Mouse (Mus musculus) neural tube, embryonic 11.5 days (tissue): ENCODE data around the gene Pik3cd. TPM values are rescaled to one million over a fixed set of nuclear protein-coding genes. Genes with fewer than 3 reads are reported as not detected.

ENCODE experiments used
- ATAC-seq: fragments of 200-750 bp; cut with Nextera tagmentation; 2 replicates; pipeline ENCODE4 v1.8.0; 2017; ENCODE audit warnings: moderate number of reproducible peaks, mild to moderate bottlenecking, moderate TSS enrichment, moderate library complexity; ENCODE audit not compliant: insufficient read depth, low FRiP score, low TSS enrichment
- DNase-seq: peaks from one replicate; pipeline ENCODE4 v3.0.0-alpha.2; 2015; ENCODE audit warnings: low spot score
- H3K27ac ChIP-seq: fragments of 300-500 bp; sonication (generic); 2 replicates; pipeline ENCODE4 v1.5.1; 2014; ENCODE audit warnings: low read depth, mild to moderate bottlenecking, low read length
- H3K27me3 ChIP-seq: fragments of 300-500 bp; sonication (generic); 2 replicates; pipeline ENCODE4 v1.6.1; 2014; ENCODE audit warnings: mild to moderate bottlenecking, low read length, mixed read lengths; ENCODE audit not compliant: control insufficient read depth, insufficient read depth
- H3K36me3 ChIP-seq: fragments of 300-500 bp; sonication (generic); 2 replicates; pipeline ENCODE4 v1.6.1; 2014; ENCODE audit warnings: mild to moderate bottlenecking, low read length, moderate library complexity, mixed read lengths; ENCODE audit not compliant: control insufficient read depth, insufficient read depth
- H3K4me1 ChIP-seq: fragments of 300-500 bp; sonication (generic); 2 replicates; pipeline ENCODE4 v1.6.1; 2014; ENCODE audit warnings: low read length, mixed read lengths; ENCODE audit not compliant: control insufficient read depth, insufficient read depth
- H3K4me2 ChIP-seq: fragments of 300-500 bp; sonication (generic); 2 replicates; pipeline ENCODE4 v1.6.1; 2014; ENCODE audit warnings: low read depth, mild to moderate bottlenecking, moderate library complexity
- H3K4me3 ChIP-seq: fragments of 300-500 bp; sonication (generic); 2 replicates; pipeline ENCODE4 v1.5.1; 2014; ENCODE audit warnings: low read depth, low read length
- H3K9ac ChIP-seq: fragments of 300-500 bp; sonication (generic); 2 replicates; pipeline ENCODE4 v1.6.1; 2014; ENCODE audit warnings: mild to moderate bottlenecking, low read length
- H3K9me3 ChIP-seq: fragments of 300-500 bp; sonication (generic); 2 replicates; pipeline ENCODE4 v1.6.1; 2016; ENCODE audit warnings: low read length; ENCODE audit not compliant: control insufficient read depth
- WGBS: fragments of 180-500 bp; shearing (Covaris S2); extraction: QIAGEN DNeasy Blood & Tissue Kit; methylation state at CpG from one replicate; pipeline ENCODE4 v1.1.7; 2014; 5-methylcytosine and 5-hydroxymethylcytosine counted together
- polyA plus RNA-seq: library from polyadenylated mRNA; unstranded; fragments of >200 nt; fragmentation: Nextera tagmentation; extraction: Ambion mirVana; gene quantifications from 2 replicates; pipeline ENCODE4 v1.2.1, GENCODE M21; 2014

The Pik3cd gene
- polyA plus RNA-seq, 1 experiment from 2014 or later, result 15.0 TPM

- DNase-seq, result no peak
- no peak for ATAC-seq
- 84% methylated on average over 4 of the region's 4 CpGs for WGBS
Measured at GRCm38 (mm10) chr4:149699953-149700352, 2.4 kb downstream of the Pik3cd start.

DNA sequence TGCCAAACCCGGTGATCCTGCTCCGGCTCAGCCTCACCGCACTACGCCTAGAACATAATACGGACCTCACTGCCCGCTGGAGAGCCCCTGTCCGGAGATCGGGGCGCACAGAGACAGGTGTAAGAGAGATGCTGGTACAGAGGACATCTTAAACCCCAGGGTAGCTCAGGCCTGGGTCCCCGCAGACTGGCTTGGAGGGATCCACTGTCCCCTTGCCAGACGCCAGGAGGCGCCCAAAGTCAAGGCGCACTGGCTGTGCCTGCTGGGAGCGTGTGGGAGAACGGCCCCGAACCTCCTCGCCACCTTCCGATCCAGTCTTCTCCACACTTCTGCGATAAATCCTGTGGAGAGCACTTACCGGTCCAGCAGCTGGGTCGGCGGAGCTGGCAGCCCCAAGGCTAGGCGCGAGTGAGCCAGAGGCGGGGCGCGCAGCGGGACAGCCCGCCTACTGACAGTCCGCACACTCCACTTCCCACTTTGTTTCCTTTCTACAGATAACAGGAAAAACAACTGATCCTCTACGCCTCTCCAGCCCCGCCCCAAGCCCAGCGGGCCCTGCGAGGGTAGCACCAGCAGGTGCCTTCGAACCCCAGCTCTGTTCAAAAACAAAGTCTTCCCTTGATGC, 4.1 kb downstream of the Pik3cd start:
- H3K36me3 ChIP-seq, result no peaks in the 10 kb centered on the region
- H3K27ac ChIP-seq, result no peak overlapping the region
- peak overlapping the region; percentile 30 for H3K4me3 ChIP-seq
- DNase-seq, result peak; percentile 79
- no peaks in the 10 kb centered on the region for H3K9me3 ChIP-seq
- ATAC-seq, result peak; percentile 63; the same call in 1 of the 2 replicates
- no peaks in the 10 kb centered on the region for H3K4me1 ChIP-seq
- WGBS, result 0% methylated on average over 35 of the region's 35 CpGs
- peaks cover 11% of the 10 kb centered on the region; the same call in 1 of the 2 replicates for H3K27me3 ChIP-seq
- H3K9ac ChIP-seq, result peak overlapping the region; percentile 63
- peak overlapping the region; percentile 59 for H3K4me2 ChIP-seq

More at GRCm38 (mm10) chr4:149699953-149700352, 2.4 kb downstream of the Pik3cd start:
- Histone ChIP-seq H3K9me3 (no peaks in the 10 kb centered on the region), H3K4me2 (no peak overlapping the region), H3K36me3 (no peaks in the 10 kb centered on the region), H3K9ac (no peak overlapping the region), H3K4me3 (no peak overlapping the region), H3K27me3 (peaks cover 11% of the 10 kb centered on the region; the same call in 1 of the 2 replicates), H3K27ac (no peak overlapping the region), H3K4me1 (no peaks in the 10 kb centered on the region)

DNA sequence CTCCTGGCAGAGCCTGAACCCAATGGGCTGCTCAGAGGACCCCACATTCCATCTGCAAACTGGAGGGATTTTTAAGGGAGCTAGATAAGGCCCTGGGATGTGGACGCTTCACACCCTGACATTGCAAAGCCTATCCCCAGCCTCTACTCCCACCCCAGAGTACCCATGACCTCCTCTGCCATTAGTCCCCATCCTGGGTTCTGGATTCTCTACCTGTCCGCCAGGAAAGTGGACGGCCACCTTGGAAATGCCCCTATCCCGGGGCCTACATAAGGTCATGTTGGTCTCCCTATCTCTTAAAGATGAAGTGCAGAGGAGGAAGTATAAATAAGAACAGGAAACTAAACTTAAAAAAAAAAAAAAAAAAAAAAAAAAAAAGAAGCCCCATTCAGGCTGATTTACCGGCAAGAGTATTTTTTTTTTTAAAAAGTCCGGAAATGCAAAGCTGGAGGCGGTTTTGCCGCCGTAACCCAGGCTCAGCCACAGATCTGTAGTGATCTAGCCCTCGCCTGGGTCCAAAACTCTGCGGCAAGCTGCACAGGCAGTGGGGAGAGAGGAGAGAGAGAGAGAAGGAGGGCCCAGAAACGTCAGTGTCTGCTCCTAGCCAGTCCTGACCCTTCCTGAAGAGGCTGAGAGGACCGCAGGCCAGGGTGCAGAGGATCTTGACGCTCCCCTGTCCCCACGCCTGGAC, 4.7 kb downstream of the Pik3cd start:
- H3K9ac ChIP-seq, result peak overlapping the region; percentile 63

DNA sequence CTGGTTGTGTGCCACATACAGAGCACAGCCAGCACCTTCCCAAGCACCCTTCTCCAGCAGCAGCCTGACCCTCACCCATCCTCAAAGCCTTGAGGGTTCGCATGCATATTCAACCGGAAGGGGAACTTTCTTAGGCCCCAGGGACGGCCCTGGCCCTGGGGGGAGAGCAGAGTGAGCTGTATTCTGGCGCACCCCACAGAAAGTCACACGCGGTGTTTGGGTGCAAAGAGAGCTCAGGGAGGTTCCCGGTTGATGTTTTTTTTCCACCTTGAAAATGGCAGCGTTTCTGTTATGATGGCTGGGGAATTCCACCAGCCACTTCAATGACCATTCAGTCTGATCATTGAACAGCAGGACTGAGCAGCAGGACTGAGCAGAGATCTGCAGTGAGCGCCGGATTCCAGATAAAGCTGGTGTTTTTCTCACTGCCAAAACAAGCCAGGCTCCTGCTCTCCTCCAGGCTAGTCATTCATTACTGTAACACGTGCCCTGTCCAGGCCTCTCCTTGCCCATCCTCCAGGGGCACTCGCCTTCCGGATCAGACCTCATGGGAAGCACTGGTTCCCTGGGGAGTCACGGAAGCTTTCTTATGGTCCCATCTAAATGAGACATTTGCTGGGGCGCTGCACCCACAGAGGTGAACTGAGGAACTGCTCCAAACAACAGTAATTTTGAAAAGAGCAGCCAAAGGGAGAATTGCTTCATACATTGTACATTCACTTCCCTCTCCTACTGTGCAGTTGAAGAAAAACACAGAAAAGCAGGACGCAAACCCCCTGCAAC, 6.0 kb downstream of the Pik3cd start:
- ATAC-seq (no peak), DNase-seq (no peak)
- Histone ChIP-seq H3K9ac (no peak overlapping the region), H3K9me3 (no peaks in the 10 kb centered on the region), H3K27ac (no peak overlapping the region), H3K4me2 (no peak overlapping the region), H3K27me3 (peaks cover 11% of the 10 kb centered on the region; the same call in 1 of the 2 replicates), H3K36me3 (no peaks in the 10 kb centered on the region), H3K4me3 (no peak overlapping the region), H3K4me1 (no peaks in the 10 kb centered on the region)
- WGBS, result 40% methylated on average over 16 of the region's 16 CpGs

More for the DNA sequence above, 4.7 kb downstream of the Pik3cd start:
- Histone ChIP-seq H3K27me3 (peaks cover 11% of the 10 kb centered on the region; the same call in 1 of the 2 replicates), H3K4me1 (no peaks in the 10 kb centered on the region), H3K27ac (no peak overlapping the region), H3K4me2 (peak overlapping the region; percentile 59), H3K9me3 (no peaks in the 10 kb centered on the region), H3K36me3 (no peaks in the 10 kb centered on the region), H3K4me3 (peak overlapping the region; percentile 30; the same call in 1 of the 2 replicates)
- ATAC-seq, result no peak
- DNase-seq, result no peak
- WGBS, result 21% methylated on average over 15 of the region's 15 CpGs

DNA sequence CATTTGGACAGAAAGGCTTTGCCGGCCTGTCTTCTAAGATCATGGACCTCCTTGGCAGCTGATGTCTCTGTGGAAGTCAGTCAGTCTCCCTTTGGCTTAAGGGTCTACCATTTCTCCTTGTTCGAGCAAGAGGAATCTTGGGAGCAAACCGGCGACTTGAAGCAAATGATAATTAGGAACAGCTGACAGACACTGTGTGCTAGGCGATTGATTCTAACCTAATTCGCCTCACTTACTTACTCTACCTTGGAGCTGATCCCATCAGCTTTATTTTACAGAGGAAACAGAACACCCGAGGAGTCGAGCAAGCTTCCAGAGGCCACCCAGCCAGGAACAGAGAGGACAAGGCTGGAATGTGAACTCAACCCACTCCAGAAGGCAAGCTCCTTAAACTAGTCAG, 11.0 kb downstream of the Pik3cd start:
- Histone ChIP-seq H3K9me3 (no peaks in the 10 kb centered on the region), H3K4me2 (no peak overlapping the region), H3K4me1 (no peaks in the 10 kb centered on the region), H3K9ac (no peak overlapping the region), H3K27ac (no peak overlapping the region), H3K36me3 (no peaks in the 10 kb centered on the region), H3K27me3 (no peaks in the 10 kb centered on the region; the same call in 1 of the 2 replicates), H3K4me3 (no peak overlapping the region)
- no peak for ATAC-seq
- no peak for DNase-seq
- WGBS, result 77% methylated on average over 8 of the region's 8 CpGs

DNA sequence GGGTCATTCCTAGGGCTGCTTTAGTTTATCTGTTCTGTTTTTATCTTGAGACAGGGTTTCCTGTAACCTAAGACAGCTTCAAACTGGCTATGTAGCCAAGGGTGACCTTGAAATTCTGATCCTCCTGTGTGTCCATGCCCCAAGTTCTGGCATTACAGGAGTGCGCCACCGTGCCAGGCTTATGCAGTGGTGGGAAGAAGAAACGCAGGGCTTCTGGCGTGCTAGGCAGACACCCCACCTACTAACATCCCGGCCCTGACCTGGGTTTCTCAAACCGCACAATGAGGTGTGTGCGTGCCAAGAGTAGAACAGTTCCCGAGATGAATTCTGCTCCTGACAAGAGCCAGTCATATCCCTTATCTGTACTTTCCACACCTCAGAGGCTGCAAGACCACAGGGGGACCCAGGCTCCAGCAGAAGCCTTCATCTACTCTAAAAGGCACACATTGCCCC, 11.5 kb downstream of the Pik3cd start:
- no peak overlapping the region for H3K4me3 ChIP-seq
- no peaks in the 10 kb centered on the region for H3K9me3 ChIP-seq
- ATAC-seq, result no peak
- H3K27ac ChIP-seq, result no peak overlapping the region
- H3K27me3 ChIP-seq, result no peaks in the 10 kb centered on the region
- H3K4me1 ChIP-seq, result no peaks in the 10 kb centered on the region
- 93% methylated on average over 8 of the region's 8 CpGs for WGBS
- DNase-seq, result no peak
- no peaks in the 10 kb centered on the region for H3K36me3 ChIP-seq
- H3K9ac ChIP-seq, result no peak overlapping the region
- no peak overlapping the region for H3K4me2 ChIP-seq

DNA sequence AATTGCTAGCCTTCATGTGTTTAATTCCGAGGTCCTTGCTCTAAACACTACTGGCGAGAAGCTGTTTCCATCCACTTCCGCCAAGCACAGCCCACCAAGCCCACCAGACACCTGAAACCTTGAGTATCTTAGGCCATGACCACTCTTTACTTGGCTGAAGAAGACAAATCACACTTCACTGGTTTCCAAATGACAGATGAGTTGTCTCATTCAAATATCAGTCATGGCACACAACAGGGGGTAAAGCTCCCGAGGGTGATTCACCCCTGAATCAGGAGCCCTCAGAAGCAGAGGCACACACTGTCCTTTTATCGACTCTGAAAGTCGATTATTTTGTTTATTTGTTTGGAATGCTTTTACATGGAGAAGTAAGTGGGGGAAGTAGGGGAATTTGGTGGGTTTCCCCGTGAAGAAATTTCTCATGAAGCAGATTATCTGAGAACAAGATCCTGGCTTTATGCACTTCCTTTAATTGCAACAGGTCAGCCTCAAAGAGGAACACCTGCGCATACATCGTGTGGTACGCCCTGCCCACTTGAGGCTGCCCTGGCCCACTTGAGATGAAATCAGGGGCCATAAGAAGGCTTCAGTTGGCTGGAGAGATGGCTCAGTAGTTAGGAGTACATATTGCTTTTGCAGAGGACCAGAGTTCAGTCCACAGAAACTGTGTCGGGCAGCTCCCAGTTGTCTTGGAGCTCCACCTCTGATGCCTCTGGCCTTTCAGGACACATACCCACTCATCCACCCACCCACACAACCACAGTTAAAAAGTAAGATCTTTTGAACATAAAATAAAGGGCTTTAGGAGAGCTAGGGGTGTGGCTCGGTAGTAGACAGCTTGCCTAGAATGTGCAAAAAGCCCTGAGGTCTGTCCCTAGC, 12.3 kb downstream of the Pik3cd start:
- Histone ChIP-seq H3K4me1 (no peaks in the 10 kb centered on the region), H3K36me3 (no peaks in the 10 kb centered on the region), H3K27me3 (no peaks in the 10 kb centered on the region), H3K9ac (no peak overlapping the region), H3K27ac (no peak overlapping the region), H3K9me3 (no peaks in the 10 kb centered on the region), H3K4me3 (no peak overlapping the region), H3K4me2 (no peak overlapping the region)
- no peak for ATAC-seq
- WGBS, result 86% methylated on average over 12 of the region's 12 CpGs
- no peak for DNase-seq

DNA sequence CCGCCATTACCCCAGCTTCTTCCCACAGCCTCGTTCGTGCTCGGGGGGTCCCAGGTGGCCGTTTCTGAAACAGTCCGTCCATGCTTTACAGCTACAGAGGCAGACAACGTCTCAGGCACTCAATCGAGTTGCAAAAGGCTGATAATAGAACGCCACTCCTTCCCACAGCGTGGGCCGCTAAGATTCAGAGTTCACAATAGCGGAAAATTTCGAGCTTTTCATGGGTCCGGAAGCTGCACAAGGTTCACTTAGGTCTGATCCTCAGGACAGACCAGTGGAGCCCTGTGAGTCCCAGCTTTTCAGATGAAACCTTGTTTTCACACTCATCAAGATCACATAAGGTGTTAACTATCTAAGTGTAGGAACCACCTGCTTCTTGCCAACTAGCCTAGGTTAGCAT, 13.5 kb downstream of the Pik3cd start:
- DNase-seq (no peak), ATAC-seq (no peak)
- H3K4me2 ChIP-seq, result no peak overlapping the region
- no peaks in the 10 kb centered on the region for H3K9me3 ChIP-seq
- no peak overlapping the region for H3K27ac ChIP-seq
- no peak overlapping the region for H3K9ac ChIP-seq
- H3K4me1 ChIP-seq, result no peaks in the 10 kb centered on the region
- no peak overlapping the region for H3K4me3 ChIP-seq
- no peaks in the 10 kb centered on the region for H3K27me3 ChIP-seq
- H3K36me3 ChIP-seq, result no peaks in the 10 kb centered on the region
- WGBS, result 77% methylated on average over 14 of the region's 14 CpGs
